Mouse (Mus musculus): ENCODE results near the gene Gm17349. TPM values are rescaled to one million over a fixed set of nuclear protein-coding genes. Genes with fewer than 3 reads are reported as not detected.
"Not testable (repeated sequence)": the region's sequence is repeated elsewhere in the genome, so short reads cannot be mapped to it uniquely, and the experiment has no call there.

Gm17349 gene
- polyA plus RNA-seq, 1 experiment from 2014 or later: not detected

GRCm38 (mm10) chr15:99710221-99711190 lies 5.2 kb upstream of the Gm17349 start:
- no peaks in the 10 kb centered on the region for H3K9me3 ChIP-seq (replicated peaks)
- H3K27ac ChIP-seq: no peak overlapping the region
- no peak overlapping the region for H3K4me3 ChIP-seq
- ATAC-seq (replicated peaks; ENCODE audit: insufficient number of reproducible peaks, insufficient read depth, low FRiP score, low read depth): no peak
- peaks cover 33% of the 10 kb centered on the region for H3K4me1 ChIP-seq (replicated peaks)
- H3K9ac ChIP-seq: no peak overlapping the region
- 85% methylated on average over 10 of the region's 10 CpGs for WGBS
- H3K36me3 ChIP-seq: peaks cover 79% of the 10 kb centered on the region
- no peak overlapping the region for H3K4me2 ChIP-seq
- H3K27me3 ChIP-seq: no peaks in the 10 kb centered on the region

DNA sequence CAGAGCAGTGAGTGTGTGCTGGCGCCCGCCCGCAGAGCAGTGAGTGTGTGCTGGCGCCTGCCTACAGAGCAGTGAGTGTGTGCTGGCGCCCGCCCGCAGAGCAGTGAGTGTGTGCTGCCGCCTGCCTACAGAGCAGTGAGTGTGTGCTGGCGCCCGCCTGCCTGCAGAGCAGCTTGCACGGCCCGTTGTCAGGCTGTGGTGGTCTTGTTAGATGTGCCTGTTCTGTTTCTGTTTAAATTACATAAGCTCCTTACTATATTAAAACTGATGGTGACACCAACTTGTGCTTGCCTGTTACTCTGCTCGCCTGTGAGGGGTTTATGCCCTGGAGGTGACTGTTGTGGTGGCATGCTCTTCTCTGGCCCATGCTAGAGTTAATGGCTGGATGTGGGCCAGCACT lies 2.9 kb upstream of the Gm17349 start:
- H3K4me1 ChIP-seq (replicated peaks): peaks cover 34% of the 10 kb centered on the region
- H3K4me3 ChIP-seq: no peak overlapping the region
- H3K4me2 ChIP-seq: no peak overlapping the region
- no peak overlapping the region for H3K27ac ChIP-seq
- ATAC-seq (replicated peaks; ENCODE audit: insufficient number of reproducible peaks, insufficient read depth, low FRiP score, low read depth): no peak
- WGBS: 92% methylated on average over 13 of the region's 13 CpGs
- H3K27me3 ChIP-seq: no peaks in the 10 kb centered on the region
- peaks cover 75% of the 10 kb centered on the region for H3K36me3 ChIP-seq
- no peaks in the 10 kb centered on the region for H3K9me3 ChIP-seq (replicated peaks)
- H3K9ac ChIP-seq: no peak overlapping the region

- Histone ChIP-seq H3K4me1 (replicated peaks) (peaks cover 48% of the 10 kb centered on the region), H3K9ac (peak overlapping the region; percentile 44), H3K27ac (peak overlapping the region; percentile 100), H3K9me3 (replicated peaks) (no peaks in the 10 kb centered on the region), H3K4me2 (peak overlapping the region; percentile 77), H3K27me3 (no peaks in the 10 kb centered on the region), H3K4me3 (peak overlapping the region; percentile 32), H3K36me3 (peaks cover 42% of the 10 kb centered on the region)
- 36% methylated on average over 7 of the region's 7 CpGs for WGBS
- peak; percentile 52 for ATAC-seq (replicated peaks; ENCODE audit: insufficient number of reproducible peaks, insufficient read depth, low FRiP score, low read depth)
These were observed 409 bp downstream of the Gm17349 start for GRCm38 (mm10) chr15:99704881-99705280.

DNA sequence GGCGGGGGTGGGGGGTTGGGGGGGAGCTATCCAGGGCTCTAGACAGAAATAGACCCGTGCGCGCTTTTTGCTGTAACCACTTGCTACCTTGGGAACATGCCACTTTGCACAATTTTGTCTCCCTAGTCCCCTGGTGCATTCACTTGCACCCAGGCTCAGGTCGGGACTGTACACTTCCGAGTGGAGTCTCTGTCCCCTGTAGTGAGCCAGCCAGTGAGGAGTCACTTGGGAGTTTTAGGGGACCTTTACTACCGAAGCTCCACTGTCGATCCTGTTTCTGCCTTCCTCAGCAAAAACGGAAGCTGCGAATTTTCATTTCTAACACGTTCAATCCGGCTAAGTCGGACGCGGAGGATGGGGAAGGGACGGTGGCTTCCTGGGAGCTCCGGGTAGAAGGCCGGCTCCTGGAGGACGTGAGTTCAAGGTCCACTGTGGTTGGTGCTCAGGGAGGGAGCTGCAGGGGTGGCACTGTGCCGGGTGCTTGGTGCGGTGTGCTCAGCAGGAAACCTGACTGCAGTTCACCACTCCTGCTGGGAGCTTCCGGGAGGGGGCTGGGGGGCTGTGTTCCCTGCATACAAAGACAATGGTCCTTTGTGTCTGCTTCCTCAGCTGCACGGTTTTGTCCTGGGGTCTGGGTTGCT lies 1.1 kb downstream of the Gm17349 start:
- ATAC-seq (replicated peaks; ENCODE audit: insufficient number of reproducible peaks, insufficient read depth, low FRiP score, low read depth): no peak
- H3K9ac ChIP-seq: peak overlapping the region; percentile 44

GRCm38 (mm10) chr15:99703676-99704040 lies 1.6 kb downstream of the Gm17349 start:
- Histone ChIP-seq H3K9ac (peak overlapping the region; percentile 44; the same call in 1 of the 2 replicates), H3K9me3 (replicated peaks) (no peaks in the 10 kb centered on the region), H3K36me3 (peaks cover 30% of the 10 kb centered on the region), H3K27ac (peak overlapping the region; percentile 100), H3K4me3 (peak overlapping the region; percentile 32; the same call in 1 of the 2 replicates), H3K27me3 (peaks cover 1% of the 10 kb centered on the region), H3K4me1 (replicated peaks) (peaks cover 52% of the 10 kb centered on the region), H3K4me2 (peak overlapping the region; percentile 77)
- 58% methylated on average over 5 of the region's 5 CpGs for WGBS
- no peak for ATAC-seq (replicated peaks; ENCODE audit: insufficient number of reproducible peaks, insufficient read depth, low FRiP score, low read depth)

More for the DNA sequence above, 1.1 kb downstream of the Gm17349 start:
- Histone ChIP-seq H3K27me3 (no peaks in the 10 kb centered on the region; the same call in none of the 2 replicates), H3K27ac (peak overlapping the region; percentile 100), H3K36me3 (peaks cover 35% of the 10 kb centered on the region), H3K4me1 (replicated peaks) (peaks cover 48% of the 10 kb centered on the region), H3K4me3 (peak overlapping the region; percentile 32), H3K4me2 (peak overlapping the region; percentile 77), H3K9me3 (replicated peaks) (no peaks in the 10 kb centered on the region)
- 36% methylated on average over 23 of the region's 23 CpGs for WGBS

DNA sequence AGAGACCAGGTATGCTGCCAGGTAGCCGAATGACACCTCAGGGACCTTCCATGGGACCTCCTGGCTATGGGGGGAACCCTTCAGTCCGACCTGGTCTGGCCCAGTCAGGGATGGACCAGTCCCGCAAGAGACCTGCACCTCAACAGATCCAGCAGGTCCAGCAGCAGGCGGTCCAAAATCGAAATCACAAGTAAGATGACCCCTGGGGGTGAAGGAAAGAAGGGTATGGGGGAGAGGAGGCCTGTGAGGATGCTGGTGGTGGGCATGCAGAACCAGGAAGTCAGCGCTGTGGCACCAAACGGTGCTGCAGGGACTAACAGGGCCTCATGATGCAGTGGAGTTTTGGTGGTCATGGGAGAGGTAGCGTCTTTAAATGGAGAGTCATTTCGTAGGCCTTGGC lies 2.2 kb downstream of the Gm17349 start:
- WGBS: 69% methylated on average over 9 of the region's 9 CpGs
- Histone ChIP-seq H3K4me3 (peak overlapping the region; percentile 97), H3K27ac (peak overlapping the region; percentile 100), H3K9ac (peak overlapping the region; percentile 99), H3K4me1 (replicated peaks) (peaks cover 53% of the 10 kb centered on the region), H3K36me3 (peaks cover 25% of the 10 kb centered on the region), H3K27me3 (peaks cover 7% of the 10 kb centered on the region), H3K9me3 (replicated peaks) (no peaks in the 10 kb centered on the region), H3K4me2 (peak overlapping the region; percentile 77)
- no peak for ATAC-seq (replicated peaks; ENCODE audit: insufficient number of reproducible peaks, insufficient read depth, low FRiP score, low read depth)

- H3K36me3 ChIP-seq: peaks cover 16% of the 10 kb centered on the region
- WGBS: under 1% methylated on average over 71 of the region's 71 CpGs
These were observed 3.0 kb downstream of the Gm17349 start, which contains the start of gene Smarcd1 for GRCm38 (mm10) chr15:99701999-99702900. Gene Smarcd1, plus strand, starts transcription at chr15:99702129.

GRCm38 (mm10) chr15:99701640-99701998 lies 3.7 kb downstream of the Gm17349 start:
- Histone ChIP-seq H3K4me1 (replicated peaks) (peaks cover 53% of the 10 kb centered on the region), H3K27ac (peak overlapping the region; percentile 100), H3K27me3 (peaks cover 17% of the 10 kb centered on the region), H3K4me3 (peak overlapping the region; percentile 97), H3K9ac (peak overlapping the region; percentile 99; the same call in 1 of the 2 replicates), H3K4me2 (peak overlapping the region; percentile 77)
- not testable (repeated sequence) for H3K36me3 ChIP-seq; ATAC-seq (replicated peaks; ENCODE audit: insufficient number of reproducible peaks, insufficient read depth, low FRiP score, low read depth); H3K9me3 ChIP-seq (replicated peaks)
- WGBS: 40% methylated on average over 16 of the region's 16 CpGs

More at GRCm38 (mm10) chr15:99701999-99702900, 3.0 kb downstream of the Gm17349 start, which contains the start of gene Smarcd1:
- peak; percentile 92 for ATAC-seq (replicated peaks; ENCODE audit: insufficient number of reproducible peaks, insufficient read depth, low FRiP score, low read depth)
- peak within 1 kb of the TSS; percentile 100 for H3K27ac ChIP-seq
- H3K4me3 ChIP-seq: peak within 1 kb of the TSS; percentile 97
- no peaks in the 10 kb centered on the region for H3K9me3 ChIP-seq (replicated peaks)
- H3K4me2 ChIP-seq: peak within 1 kb of the TSS; percentile 77
- H3K27me3 ChIP-seq: peaks cover 12% of the 10 kb centered on the region
- peaks cover 53% of the 10 kb centered on the region for H3K4me1 ChIP-seq (replicated peaks)
- H3K9ac ChIP-seq: peak within 1 kb of the TSS; percentile 99

DNA sequence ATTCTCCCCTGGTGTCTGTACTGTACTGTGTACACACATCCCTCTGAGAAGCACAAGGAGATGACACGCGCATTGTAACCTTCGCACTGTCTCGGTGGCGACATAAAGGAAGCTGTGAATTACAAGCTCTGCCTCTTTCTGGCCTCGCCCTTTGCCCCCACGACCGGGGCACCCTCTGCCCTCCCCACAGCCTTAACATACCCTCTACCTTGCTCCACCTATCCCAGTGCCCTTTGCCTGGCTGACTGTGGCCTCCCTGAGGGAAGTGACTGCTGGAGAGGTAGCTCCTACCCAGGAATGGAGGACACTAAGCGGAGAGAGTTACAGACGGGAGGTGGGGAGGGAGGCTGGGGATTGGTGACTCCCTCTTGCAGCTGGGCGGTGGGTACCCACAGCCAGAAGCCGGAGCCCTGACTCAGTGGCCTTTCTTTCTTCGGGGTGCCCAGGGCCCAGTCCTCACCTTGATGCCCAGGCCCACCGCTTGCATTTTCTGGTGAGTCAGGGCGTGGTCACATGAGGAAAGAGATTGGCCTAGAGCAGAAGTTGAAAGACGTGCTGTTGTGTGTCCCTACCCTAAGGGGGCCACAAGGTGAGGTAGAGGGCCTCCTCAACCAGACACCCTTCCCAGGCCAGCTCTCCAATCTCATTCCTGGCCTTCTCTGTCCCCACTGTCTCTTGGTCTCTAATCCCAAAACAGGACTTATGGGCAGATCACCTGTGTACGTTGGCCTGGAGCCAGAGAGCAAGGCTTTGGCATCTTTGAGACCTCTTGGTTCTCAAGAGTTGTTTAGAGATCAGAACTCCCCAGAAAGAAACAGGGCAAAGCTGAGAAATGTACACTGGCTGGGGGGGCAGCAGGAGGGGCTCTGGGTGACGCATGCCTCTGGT lies 4.8 kb downstream of the Gm17349 start:
- no peaks in the 10 kb centered on the region for H3K9me3 ChIP-seq (replicated peaks)
- no peak overlapping the region for H3K4me2 ChIP-seq
- ATAC-seq (replicated peaks; ENCODE audit: insufficient number of reproducible peaks, insufficient read depth, low FRiP score, low read depth): no peak
- H3K9ac ChIP-seq: no peak overlapping the region
- H3K4me3 ChIP-seq: no peak overlapping the region
- no peak overlapping the region for H3K27ac ChIP-seq
- peaks cover under 1% of the 10 kb centered on the region; the same call in 1 of the 2 replicates for H3K36me3 ChIP-seq
- peaks cover 46% of the 10 kb centered on the region for H3K4me1 ChIP-seq (replicated peaks)
- WGBS: 82% methylated on average over 18 of the region's 18 CpGs
- peaks cover 20% of the 10 kb centered on the region for H3K27me3 ChIP-seq

- no peak for ATAC-seq (replicated peaks; ENCODE audit: insufficient number of reproducible peaks, insufficient read depth, low FRiP score, low read depth)
- no peak overlapping the region for H3K27ac ChIP-seq
- no peaks in the 10 kb centered on the region for H3K9me3 ChIP-seq (replicated peaks)
- H3K4me2 ChIP-seq: no peak overlapping the region
- peaks cover 46% of the 10 kb centered on the region for H3K4me1 ChIP-seq (replicated peaks)
- H3K36me3 ChIP-seq: no peaks in the 10 kb centered on the region
- 85% methylated on average over 10 of the region's 10 CpGs for WGBS
- peaks cover 20% of the 10 kb centered on the region for H3K27me3 ChIP-seq
- H3K4me3 ChIP-seq: no peak overlapping the region
- H3K9ac ChIP-seq: no peak overlapping the region
These were observed 5.6 kb downstream of the Gm17349 start for GRCm38 (mm10) chr15:99699715-99700114.
